Mouse (Mus musculus): ENCODE measurements at regions not wholly inside any gene's neighbourhood (a gene's known extent, or its start where the extent isn't known, plus 50 kb on each side); places are given as distances from the start of the nearest gene placed in this dataset.

GRCm38 (mm10) chr17:84097871-84098430 is 89.8 kb downstream of the Zfp36l2 start:
- Histone ChIP-seq H3K4me1 (ENCODE audit: control insufficient read depth, insufficient read depth, low read length) (peaks cover 26% of the 10 kb centered on the region), H3K27me3 (replicated peaks; ENCODE audit: control insufficient read depth, insufficient read depth, low read length) (no peaks in the 10 kb centered on the region), H3K27ac (ENCODE audit: low read length) (no peak overlapping the region), H3K4me2 (ENCODE audit: low read depth, low read length) (no peak overlapping the region), H3K9me3 (ENCODE audit: control insufficient read depth, low read length) (no peaks in the 10 kb centered on the region), H3K36me3 (ENCODE audit: control insufficient read depth, insufficient read depth, low read length) (no peaks in the 10 kb centered on the region), H3K9ac (ENCODE audit: low read depth, low read length) (no peak overlapping the region), H3K4me3 (ENCODE audit: low read length) (no peak overlapping the region)
- WGBS: 88% methylated on average over 6 of the region's 6 CpGs
- no peak for ATAC-seq

DNA sequence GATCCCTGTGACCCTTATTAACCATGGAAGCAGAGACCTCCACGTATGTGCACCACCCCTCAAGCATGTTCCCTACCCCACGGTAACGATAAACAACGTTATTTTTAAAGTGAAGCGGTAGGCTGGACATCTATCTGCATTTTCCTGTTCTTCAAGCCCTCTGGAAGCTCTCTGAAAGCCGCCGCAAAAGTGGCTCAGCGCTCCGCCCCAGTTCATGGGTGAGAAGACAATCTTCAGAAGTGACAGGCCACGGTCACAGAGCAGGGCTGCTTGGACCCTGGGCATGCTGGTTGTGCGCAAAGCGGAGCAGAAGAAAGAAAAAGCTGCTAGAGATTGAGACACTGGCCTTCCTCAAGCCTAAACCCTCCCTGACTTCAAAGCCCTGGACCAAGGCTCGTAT is 90.5 kb downstream of the Zfp36l2 start:
- Histone ChIP-seq H3K4me3 (ENCODE audit: low read length) (no peak overlapping the region), H3K4me2 (ENCODE audit: low read depth, low read length) (no peak overlapping the region), H3K36me3 (ENCODE audit: control insufficient read depth, insufficient read depth, low read length) (no peaks in the 10 kb centered on the region), H3K9ac (ENCODE audit: low read depth, low read length) (0 out of 2 replicates have a peak overlapping the region, but pooled peaks have one; percentile 73), H3K27me3 (replicated peaks; ENCODE audit: control insufficient read depth, insufficient read depth, low read length) (no peaks in the 10 kb centered on the region), H3K4me1 (ENCODE audit: control insufficient read depth, insufficient read depth, low read length) (peaks cover 26% of the 10 kb centered on the region), H3K9me3 (ENCODE audit: control insufficient read depth, low read length) (no peaks in the 10 kb centered on the region), H3K27ac (ENCODE audit: low read length) (no peak overlapping the region; the same call in 1 of the 2 replicates)
- no peak for ATAC-seq
- WGBS: 74% methylated on average over 13 of the region's 13 CpGs

DNA sequence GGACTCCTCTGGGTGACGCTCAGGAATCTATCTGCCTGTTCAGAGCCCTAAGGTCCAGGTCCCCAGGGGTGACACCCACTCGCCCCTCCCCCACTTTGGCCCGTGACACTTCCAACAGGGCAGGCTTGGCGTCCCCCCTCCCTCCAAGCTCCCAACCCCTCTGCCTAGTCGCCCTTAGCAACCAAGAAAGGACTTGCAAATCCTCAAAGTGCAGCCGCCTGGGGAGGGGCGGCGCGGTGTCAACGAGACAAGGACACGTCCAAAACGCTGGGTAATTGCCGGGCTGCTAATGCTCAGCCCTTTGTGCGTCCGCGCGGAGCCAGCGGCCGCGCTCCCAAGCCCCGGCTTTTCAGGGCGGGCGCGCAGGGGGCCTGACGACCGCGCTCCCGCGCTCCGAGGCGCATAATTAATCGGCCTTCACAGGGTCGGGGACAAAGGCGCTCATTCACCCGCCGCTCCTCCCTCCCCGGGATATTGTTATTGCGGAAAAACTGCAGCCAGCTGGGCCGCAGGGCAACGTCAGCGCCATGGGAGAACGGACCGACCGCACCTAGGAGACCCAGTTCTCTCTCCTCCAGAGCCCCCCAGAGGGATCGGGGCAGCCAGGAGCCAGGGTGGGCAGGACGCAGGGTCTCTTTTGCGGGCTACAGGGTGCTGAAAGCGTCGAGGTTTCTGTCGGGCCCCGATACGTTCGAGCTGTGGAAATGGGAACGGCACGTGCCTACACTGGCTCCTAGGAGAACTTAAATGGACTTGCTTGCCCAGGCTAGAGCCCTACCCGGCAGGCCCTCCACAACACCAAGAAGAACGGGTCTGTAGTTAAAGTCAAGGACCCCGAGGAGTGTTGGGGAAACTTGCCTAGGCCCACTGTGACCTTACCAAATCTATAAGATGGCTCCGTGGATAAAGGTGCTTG is 91.1 kb downstream of the Zfp36l2 start:
- ATAC-seq: peak; percentile 68
- peaks cover 26% of the 10 kb centered on the region for H3K4me1 ChIP-seq (ENCODE audit: control insufficient read depth, insufficient read depth, low read length)
- H3K4me2 ChIP-seq (ENCODE audit: low read depth, low read length): peak overlapping the region; percentile 67
- peak overlapping the region; percentile 65 for H3K27ac ChIP-seq (ENCODE audit: low read length)
- H3K27me3 ChIP-seq (replicated peaks; ENCODE audit: control insufficient read depth, insufficient read depth, low read length): no peaks in the 10 kb centered on the region
- no peaks in the 10 kb centered on the region for H3K9me3 ChIP-seq (ENCODE audit: control insufficient read depth, low read length)
- no peaks in the 10 kb centered on the region for H3K36me3 ChIP-seq (ENCODE audit: control insufficient read depth, insufficient read depth, low read length)
- peak overlapping the region; percentile 51 for H3K4me3 ChIP-seq (ENCODE audit: low read length)
- H3K9ac ChIP-seq (ENCODE audit: low read depth, low read length): peak overlapping the region; percentile 73
- 7% methylated on average over 59 of the region's 59 CpGs for WGBS

- WGBS: 42% methylated on average over 4 of the region's 4 CpGs
- Histone ChIP-seq H3K27me3 (replicated peaks; ENCODE audit: control insufficient read depth, insufficient read depth, low read length) (no peaks in the 10 kb centered on the region), H3K27ac (ENCODE audit: low read length) (no peak overlapping the region), H3K4me2 (ENCODE audit: low read depth, low read length) (no peak overlapping the region), H3K4me1 (ENCODE audit: control insufficient read depth, insufficient read depth, low read length) (peaks cover 26% of the 10 kb centered on the region), H3K36me3 (ENCODE audit: control insufficient read depth, insufficient read depth, low read length) (no peaks in the 10 kb centered on the region), H3K9me3 (ENCODE audit: control insufficient read depth, low read length) (no peaks in the 10 kb centered on the region), H3K4me3 (ENCODE audit: low read length) (no peak overlapping the region), H3K9ac (ENCODE audit: low read depth, low read length) (no peak overlapping the region)
- ATAC-seq: peak; percentile 18; the same call in 1 of the 2 replicates
Observed at GRCm38 (mm10) chr17:84095829-84096228, 91.9 kb downstream of the Zfp36l2 start.

GRCm38 (mm10) chr17:84095089-84095488 is 92.7 kb downstream of the Zfp36l2 start:
- peaks cover 18% of the 10 kb centered on the region for H3K4me1 ChIP-seq (ENCODE audit: control insufficient read depth, insufficient read depth, low read length)
- no peak overlapping the region for H3K27ac ChIP-seq (ENCODE audit: low read length)
- H3K4me2 ChIP-seq (ENCODE audit: low read depth, low read length): no peak overlapping the region
- no peaks in the 10 kb centered on the region for H3K36me3 ChIP-seq (ENCODE audit: control insufficient read depth, insufficient read depth, low read length)
- no peak for ATAC-seq
- no peaks in the 10 kb centered on the region for H3K27me3 ChIP-seq (replicated peaks; ENCODE audit: control insufficient read depth, insufficient read depth, low read length)
- H3K9ac ChIP-seq (ENCODE audit: low read depth, low read length): no peak overlapping the region
- 88% methylated on average over 2 of the region's 2 CpGs for WGBS
- no peaks in the 10 kb centered on the region for H3K9me3 ChIP-seq (ENCODE audit: control insufficient read depth, low read length)
- no peak overlapping the region for H3K4me3 ChIP-seq (ENCODE audit: low read length)

GRCm38 (mm10) chr17:84086394-84086793 is 101.4 kb downstream of the Zfp36l2 start:
- 87% methylated on average over 12 of the region's 12 CpGs for WGBS
- H3K9me3 ChIP-seq (ENCODE audit: control insufficient read depth, low read length): no peaks in the 10 kb centered on the region

GRCm38 (mm10) chr17:84085721-84086120 is 102.0 kb downstream of the Zfp36l2 start:
- Histone ChIP-seq H3K4me1 (ENCODE audit: control insufficient read depth, insufficient read depth, low read length) (peaks cover 28% of the 10 kb centered on the region), H3K4me2 (ENCODE audit: low read depth, low read length) (no peak overlapping the region), H3K27me3 (replicated peaks; ENCODE audit: control insufficient read depth, insufficient read depth, low read length) (no peaks in the 10 kb centered on the region), H3K27ac (ENCODE audit: low read length) (peak overlapping the region; percentile 77), H3K9me3 (ENCODE audit: control insufficient read depth, low read length) (no peaks in the 10 kb centered on the region), H3K4me3 (ENCODE audit: low read length) (no peak overlapping the region), H3K9ac (ENCODE audit: low read depth, low read length) (peak overlapping the region; percentile 42; the same call in 1 of the 2 replicates), H3K36me3 (ENCODE audit: control insufficient read depth, insufficient read depth, low read length) (no peaks in the 10 kb centered on the region)
- WGBS: 45% methylated on average over 7 of the region's 7 CpGs
- peak; percentile 53; the same call in 1 of the 2 replicates for ATAC-seq

More at GRCm38 (mm10) chr17:84086394-84086793, 101.4 kb downstream of the Zfp36l2 start:
- Histone ChIP-seq H3K4me3 (ENCODE audit: low read length) (no peak overlapping the region), H3K4me2 (ENCODE audit: low read depth, low read length) (no peak overlapping the region), H3K27me3 (replicated peaks; ENCODE audit: control insufficient read depth, insufficient read depth, low read length) (no peaks in the 10 kb centered on the region), H3K4me1 (ENCODE audit: control insufficient read depth, insufficient read depth, low read length) (peaks cover 28% of the 10 kb centered on the region), H3K27ac (ENCODE audit: low read length) (peak overlapping the region; percentile 77), H3K36me3 (ENCODE audit: control insufficient read depth, insufficient read depth, low read length) (no peaks in the 10 kb centered on the region), H3K9ac (ENCODE audit: low read depth, low read length) (no peak overlapping the region)
- no peak for ATAC-seq

GRCm38 (mm10) chr17:84085232-84085631 is 102.5 kb downstream of the Zfp36l2 start:
- Histone ChIP-seq H3K27me3 (replicated peaks; ENCODE audit: control insufficient read depth, insufficient read depth, low read length) (no peaks in the 10 kb centered on the region), H3K9ac (ENCODE audit: low read depth, low read length) (no peak overlapping the region), H3K27ac (ENCODE audit: low read length) (peak overlapping the region; percentile 77; the same call in 1 of the 2 replicates), H3K9me3 (ENCODE audit: control insufficient read depth, low read length) (no peaks in the 10 kb centered on the region), H3K4me1 (ENCODE audit: control insufficient read depth, insufficient read depth, low read length) (peaks cover 28% of the 10 kb centered on the region), H3K36me3 (ENCODE audit: control insufficient read depth, insufficient read depth, low read length) (no peaks in the 10 kb centered on the region), H3K4me3 (ENCODE audit: low read length) (no peak overlapping the region), H3K4me2 (ENCODE audit: low read depth, low read length) (no peak overlapping the region)
- ATAC-seq: 0 out of 2 replicates have a peak, but pooled peaks have one; percentile 18
- 76% methylated on average over 10 of the region's 10 CpGs for WGBS
